Mouse (Mus musculus) myocyte (in vitro differentiated cells): Measurements from ENCODE around the gene B3galnt2. TPM values are rescaled to one million over a fixed set of nuclear protein-coding genes. Genes with fewer than 3 reads are reported as not detected.

Experiments
- H3K27me3 ChIP-seq: one replicate; pipeline ENCODE4 v1.6.1; 2011; ENCODE audit not compliant: control insufficient read depth, insufficient read depth, insufficient read length
- H3K36me3 ChIP-seq: one replicate; pipeline ENCODE4 v1.6.1; 2011; ENCODE audit not compliant: control insufficient read depth, insufficient read depth
- H3K4me2 ChIP-seq: one replicate; pipeline ENCODE4 v1.6.1; 2011; ENCODE audit warnings: low read depth, control low read depth
- H3K4me3 ChIP-seq: one replicate; pipeline ENCODE4 v1.5.1; 2011; ENCODE audit warnings: mild to moderate bottlenecking, control low read depth, moderate library complexity
- H3K79me2 ChIP-seq: one replicate; pipeline ENCODE4 v1.6.1; 2011; ENCODE audit not compliant: control insufficient read depth, insufficient read depth
- H3ac ChIP-seq: one replicate; pipeline ENCODE4 v1.6.1; 2011; ENCODE audit not compliant: control insufficient read depth, insufficient read length
- CEBPB ChIP-seq: IDR thresholded peaks from 2 replicates; pipeline ENCODE4 v1.6.1; 2011; ENCODE audit warnings: mild to moderate bottlenecking, moderate library complexity; ENCODE audit not compliant: poor library complexity, insufficient read depth, severe bottlenecking
- E2F4 ChIP-seq: IDR thresholded peaks from one replicate; pipeline ENCODE4 v1.6.1; 2011; ENCODE audit warnings: mild to moderate bottlenecking, control low read depth, moderate library complexity; ENCODE audit not compliant: insufficient read depth
- MAX ChIP-seq: IDR thresholded peaks from one replicate; pipeline ENCODE4 v1.6.1; 2011; ENCODE audit warnings: low read depth, mild to moderate bottlenecking, control low read depth
- MYOD1 ChIP-seq, 3 experiments: IDR thresholded peaks; one replicate each; pipeline ENCODE4 v1.6.1; 2011; ENCODE audit warnings: control low read depth in 2 of 3, low read depth in 2 of 3, mild to moderate bottlenecking in 2 of 3, moderate library complexity in 1 of 3; ENCODE audit not compliant: insufficient read length in 2 of 3, control insufficient read depth in 1 of 3
- MYOG ChIP-seq, 3 experiments: IDR thresholded peaks; one replicate each; pipeline ENCODE4 v1.6.1; 2011; ENCODE audit warnings: control low read depth in 2 of 3, low read depth in 2 of 3, mild to moderate bottlenecking in 2 of 3; ENCODE audit not compliant: insufficient read length in 2 of 3, control insufficient read depth in 1 of 3, insufficient read depth in 1 of 3
- POLR2A ChIP-seq: IDR thresholded peaks from one replicate; pipeline ENCODE4 v1.6.1; 2011; ENCODE audit warnings: low read depth, mild to moderate bottlenecking, control low read depth, moderate library complexity; ENCODE audit not compliant: insufficient read length
- POLR2AphosphoS2 ChIP-seq: IDR thresholded peaks from one replicate; pipeline ENCODE4 v1.6.1; 2011; ENCODE audit warnings: low read depth, control low read depth; ENCODE audit not compliant: insufficient read length
- REST ChIP-seq: IDR thresholded peaks from one replicate; pipeline ENCODE4 v1.6.1; 2011; ENCODE audit warnings: mild to moderate bottlenecking, control low read depth, moderate library complexity; ENCODE audit not compliant: insufficient read depth, insufficient read length
- SRF ChIP-seq: IDR thresholded peaks from one replicate; pipeline ENCODE4 v1.6.1; 2011; ENCODE audit warnings: low read depth; ENCODE audit not compliant: control insufficient read depth, insufficient read length
- TCF12 ChIP-seq: IDR thresholded peaks from one replicate; pipeline ENCODE4 v1.6.1; 2011; ENCODE audit warnings: mild to moderate bottlenecking, control low read depth; ENCODE audit not compliant: poor library complexity, insufficient read depth, severe bottlenecking
- TCF3 ChIP-seq: IDR thresholded peaks from one replicate; pipeline ENCODE4 v1.6.1; 2011; ENCODE audit warnings: low read depth, control low read depth; ENCODE audit not compliant: insufficient read length
- USF1 ChIP-seq: IDR thresholded peaks from one replicate; pipeline ENCODE4 v1.6.1; 2011; ENCODE audit warnings: low read depth, mild to moderate bottlenecking, control low read depth, moderate library complexity
- polyA plus RNA-seq: library from polyadenylated mRNA; unstranded; fragments of >200 nt; fragmentation: generic; extraction: Trizol; gene quantifications from one replicate; pipeline ENCODE4 v1.2.1, GENCODE M21; 2012; ENCODE audit warnings: missing spikeins

B3galnt2 gene
- polyA plus RNA-seq, 1 experiment, result 22.4 TPM

DNA sequence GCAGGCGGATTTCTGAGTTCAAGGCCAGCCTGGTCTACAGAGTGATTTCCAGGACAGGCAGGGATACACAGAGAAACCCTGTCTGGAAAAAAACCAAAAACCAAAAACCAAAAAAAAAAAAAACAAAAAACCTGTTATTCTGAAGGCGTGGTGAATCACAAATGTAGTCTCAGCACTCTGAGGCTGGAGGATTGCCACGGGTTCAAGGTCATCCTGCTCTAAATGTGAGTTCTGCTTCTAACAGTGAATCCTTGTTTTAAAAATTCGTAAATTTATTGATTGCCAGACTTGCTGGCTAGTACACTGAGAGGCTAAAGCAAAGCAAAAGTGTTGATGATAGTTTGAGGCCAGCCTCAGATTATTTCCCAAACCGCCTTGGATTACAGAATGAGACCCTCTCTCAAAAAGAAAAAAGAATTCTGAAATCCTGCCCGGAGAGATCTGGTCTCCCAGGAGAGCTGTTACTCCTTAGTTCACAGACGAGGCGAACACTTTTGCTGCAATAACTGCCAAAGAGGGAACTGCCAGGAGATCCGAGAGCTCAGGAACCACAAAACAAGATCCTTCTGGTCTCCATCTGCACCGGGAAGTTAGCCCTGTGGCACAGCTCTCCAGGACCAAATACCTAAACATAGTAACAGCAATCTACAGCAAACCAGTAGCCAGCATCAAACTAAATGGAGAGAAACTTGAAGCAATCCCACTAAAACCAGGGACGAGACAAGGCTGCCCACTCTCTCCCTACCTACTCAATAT is 81.8 kb downstream of the B3galnt2 start:
- no peak for TF ChIP-seq CEBPB
- no peak for TF ChIP-seq TCF3
- no peak for TF ChIP-seq MYOG (IDR thresholded peaks at IDR 0.05; ENCODE audit: control insufficient read depth in 1 of 3, insufficient read depth in 1 of 3, insufficient read length in 2 of 3, low read depth in 2 of 3)
- TF ChIP-seq MYOD1 (IDR thresholded peaks at IDR 0.05; ENCODE audit: control insufficient read depth in 1 of 3, insufficient read length in 2 of 3, low read depth in 2 of 3), result no peak
- no peak for TF ChIP-seq POLR2A
- no peak for TF ChIP-seq MAX
- no peak for TF ChIP-seq USF1
- H3K79me2 ChIP-seq, result peaks cover 79% of the 10 kb centered on the region
- no peak overlapping the region for H3K4me3 ChIP-seq
- H3ac ChIP-seq, result no peak overlapping the region
- no peaks in the 10 kb centered on the region for H3K27me3 ChIP-seq
- no peak overlapping the region for H3K4me2 ChIP-seq
- no peaks in the 10 kb centered on the region for H3K36me3 ChIP-seq

DNA sequence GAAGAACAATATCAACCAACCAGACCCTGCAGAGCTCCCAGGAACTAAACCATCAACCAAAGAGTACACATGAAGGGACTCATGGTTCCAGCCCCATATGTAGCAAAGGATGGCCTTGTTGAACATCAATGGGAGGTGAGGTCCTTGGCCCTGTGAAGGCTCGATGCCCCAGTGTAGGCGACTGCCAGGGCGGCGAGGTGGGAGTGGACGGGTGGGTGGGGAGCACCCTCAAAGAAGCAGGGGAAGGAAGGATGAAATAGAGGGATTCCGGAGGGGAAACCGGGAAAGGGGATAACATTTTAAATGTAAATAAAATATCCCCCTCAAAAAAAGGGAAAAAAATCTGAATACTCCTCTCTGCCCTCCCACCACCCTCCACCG is 84.6 kb downstream of the B3galnt2 start:
- Histone ChIP-seq H3K36me3 (no peaks in the 10 kb centered on the region), H3K4me3 (peak overlapping the region; percentile 70), H3K27me3 (no peaks in the 10 kb centered on the region), H3ac (peak overlapping the region; percentile 85), H3K79me2 (peaks cover 51% of the 10 kb centered on the region), H3K4me2 (peak overlapping the region; percentile 94)
- no peak for TF ChIP-seq MYOD1 (IDR thresholded peaks at IDR 0.05; ENCODE audit: control insufficient read depth in 1 of 3, insufficient read length in 2 of 3, low read depth in 2 of 3)
- no peak for TF ChIP-seq E2F4
- no peak for TF ChIP-seq CEBPB
- no peak for TF ChIP-seq TCF3
- TF ChIP-seq POLR2A, result no peak
- no peak for TF ChIP-seq USF1
- no peak for TF ChIP-seq MYOG (IDR thresholded peaks at IDR 0.05; ENCODE audit: control insufficient read depth in 1 of 3, insufficient read depth in 1 of 3, insufficient read length in 2 of 3, low read depth in 2 of 3)
- no peak for TF ChIP-seq REST
- TF ChIP-seq MAX, result no peak

GRCm38 (mm10) chr13:14039292-14039965 is 85.2 kb downstream of the B3galnt2 start, which contains the start of gene Tbce:
Gene Tbce (minus strand): TSS chr13:14039638.
- Histone ChIP-seq H3K79me2 (peaks cover 45% of the 10 kb centered on the region), H3K4me3 (peak within 1 kb of the TSS; percentile 70), H3K27me3 (no peaks in the 10 kb centered on the region), H3K4me2 (peak within 1 kb of the TSS; percentile 94), H3K36me3 (no peaks in the 10 kb centered on the region), H3ac (peak within 1 kb of the TSS; percentile 85)
- TF ChIP-seq MAX (no peak), SRF (peak; percentile 51), POLR2A (peak; percentile 74), TCF3 (no peak), POLR2AphosphoS2 (peak; percentile 67)

DNA sequence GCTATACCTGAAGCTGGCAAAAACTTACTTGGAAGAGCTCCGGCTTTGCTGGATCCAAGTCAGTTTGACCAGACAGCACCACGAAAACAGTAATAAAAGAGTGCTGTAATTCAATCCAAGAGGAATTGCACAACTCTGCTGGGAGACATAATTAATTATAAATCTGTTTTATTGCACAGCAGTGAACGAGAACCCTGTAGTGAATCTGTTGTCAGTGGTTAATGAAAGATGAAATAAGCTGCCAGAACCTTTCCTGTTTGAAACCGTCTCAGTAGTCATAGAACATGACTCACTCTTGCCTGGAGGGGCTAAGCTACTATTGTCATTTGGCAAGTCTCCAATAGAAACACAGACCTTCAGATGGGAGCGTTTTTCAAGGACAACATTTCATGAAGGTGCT is 85.9 kb downstream of the B3galnt2 start:
- no peak for TF ChIP-seq POLR2AphosphoS2
- peak; percentile 91 for TF ChIP-seq CEBPB
- no peak for TF ChIP-seq MYOD1 (IDR thresholded peaks at IDR 0.05; ENCODE audit: control insufficient read depth in 1 of 3, insufficient read length in 2 of 3, low read depth in 2 of 3)
- H3K79me2 ChIP-seq, result peaks cover 38% of the 10 kb centered on the region
- no peak overlapping the region for H3ac ChIP-seq
- peak overlapping the region; percentile 70 for H3K4me3 ChIP-seq
- H3K36me3 ChIP-seq, result no peaks in the 10 kb centered on the region
- H3K27me3 ChIP-seq, result no peaks in the 10 kb centered on the region
- H3K4me2 ChIP-seq, result peak overlapping the region; percentile 88

DNA sequence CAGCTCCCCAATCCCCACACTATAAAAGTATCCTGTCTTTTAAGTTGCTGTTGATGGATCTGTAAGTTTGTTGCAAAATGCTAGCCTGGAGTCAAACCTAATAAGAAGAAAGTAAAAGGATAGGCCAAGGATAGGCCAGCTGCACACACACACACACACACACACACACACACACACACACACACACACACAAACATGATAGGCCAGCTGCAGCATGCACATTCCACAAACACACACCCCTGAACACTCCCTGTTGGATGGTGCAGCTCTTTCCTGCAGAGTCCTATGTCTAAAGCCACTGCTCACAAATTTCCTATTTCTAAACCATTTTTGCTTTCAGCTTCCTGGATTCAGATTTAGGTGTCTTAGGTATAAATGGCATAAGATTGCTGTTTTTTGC is 89.6 kb downstream of the B3galnt2 start:
- Histone ChIP-seq H3ac (no peak overlapping the region), H3K4me2 (no peak overlapping the region), H3K4me3 (no peak overlapping the region), H3K36me3 (no peaks in the 10 kb centered on the region), H3K79me2 (peaks cover 2% of the 10 kb centered on the region), H3K27me3 (no peaks in the 10 kb centered on the region)
- TF ChIP-seq USF1 (no peak), TCF12 (peak; percentile 22), E2F4 (no peak), MYOD1 (IDR thresholded peaks at IDR 0.05; ENCODE audit: control insufficient read depth in 1 of 3, insufficient read length in 2 of 3, low read depth in 2 of 3) (peak in 2 of 3 experiments; percentile 24 to 70), MYOG (IDR thresholded peaks at IDR 0.05; ENCODE audit: control insufficient read depth in 1 of 3, insufficient read depth in 1 of 3, insufficient read length in 2 of 3, low read depth in 2 of 3) (peak in 2 of 3 experiments; percentile 17 to 63), TCF3 (peak; percentile 17)
